Mouse (Mus musculus) brain, embryonic 14.5 days (tissue): Measurements from ENCODE around the gene Atg13. TPM values are rescaled to one million over a fixed set of nuclear protein-coding genes. Genes with fewer than 3 reads are reported as not detected.

Source experiments
- DNase-seq: peaks from one replicate; pipeline ENCODE4 v3.0.0-alpha.2; 2011; ENCODE audit warnings: low read depth
- CTCF ChIP-seq: fragments of 200-500 bp; IDR thresholded peaks from 2 replicates; pipeline ENCODE4 v1.5.1; 2012; ENCODE audit warnings: inconsistent platforms, mild to moderate bottlenecking, moderate library complexity, borderline replicate concordance; ENCODE audit not compliant: insufficient read depth, insufficient read length; ENCODE audit errors: extremely low read depth
- POLR2A ChIP-seq: fragments of 200-500 bp; IDR thresholded peaks from 2 replicates; pipeline ENCODE4 v1.6.1; 2012; ENCODE audit warnings: mild to moderate bottlenecking, inconsistent platforms, borderline replicate concordance; ENCODE audit not compliant: poor library complexity, insufficient read depth, insufficient read length, severe bottlenecking; ENCODE audit errors: extremely low read depth
- polyA plus RNA-seq: library from polyadenylated mRNA; depleted of rRNA; stranded (reverse); fragments of >200 nt; gene quantifications from 2 replicates; pipeline ENCODE4 v1.2.3, GENCODE M21; 2012; rRNA removed

Atg13 gene
- polyA plus RNA-seq, 1 experiment = 62.0 TPM

DNA sequence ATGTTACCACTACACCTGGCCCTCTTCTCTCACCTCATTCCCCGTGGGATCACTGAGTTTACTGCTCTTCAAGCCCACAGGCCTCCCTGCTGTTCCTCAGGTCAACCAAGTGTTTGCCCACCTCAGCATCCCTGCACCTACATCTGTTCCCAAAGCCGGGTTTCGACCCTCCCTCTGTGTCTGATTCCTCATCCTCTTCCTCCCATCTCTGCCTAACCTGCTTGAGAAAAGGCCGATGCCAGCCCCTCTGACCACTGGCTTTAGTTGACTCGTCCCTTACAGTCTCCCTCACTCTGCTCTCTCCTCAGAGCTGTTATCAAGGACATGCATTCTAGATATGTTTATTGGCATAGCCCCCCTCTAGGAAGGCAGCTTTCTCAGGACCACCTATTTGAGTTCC is 82.9 kb downstream of the Atg13 start:
- DNase-seq = no peak
- TF ChIP-seq CTCF (no peak), POLR2A (no peak)

Other genes starting within 250 kb of the Atg13 start
- gene Ckap5, start 183.8 kb downstream of the Atg13 start, polyA plus RNA-seq = 82.5 and 106 TPM in 2 replicates
- gene F2, start 74.2 kb downstream of the Atg13 start, polyA plus RNA-seq = 0.18 TPM in 2 replicates
- gene Zfp408, start 60.8 kb downstream of the Atg13 start, polyA plus RNA-seq = 26.8 and 27.3 TPM in 2 replicates
- gene Arhgap1, start 60.7 kb downstream of the Atg13 start, polyA plus RNA-seq = 86.5 and 90.0 TPM in 2 replicates
- gene Harbi1, start 276 bp upstream of the Atg13 start, polyA plus RNA-seq = 4.6 and 8.4 TPM in 2 replicates
- 26.8 and 45.3 TPM in 2 replicates for gene Ambra1, start 19.6 kb upstream of the Atg13 start, polyA plus RNA-seq
- 2.0 and 2.5 TPM in 2 replicates for gene Chrm4, start 216.7 kb upstream of the Atg13 start, polyA plus RNA-seq
- 198 and 297 TPM in 2 replicates for gene Mdk, start 221.7 kb upstream of the Atg13 start, polyA plus RNA-seq
- not detected in 2 replicates for gene Gm9821, start 235.1 kb upstream of the Atg13 start, polyA plus RNA-seq